Mouse (Mus musculus): ENCODE measurements around the gene Clec2e.

DNA sequence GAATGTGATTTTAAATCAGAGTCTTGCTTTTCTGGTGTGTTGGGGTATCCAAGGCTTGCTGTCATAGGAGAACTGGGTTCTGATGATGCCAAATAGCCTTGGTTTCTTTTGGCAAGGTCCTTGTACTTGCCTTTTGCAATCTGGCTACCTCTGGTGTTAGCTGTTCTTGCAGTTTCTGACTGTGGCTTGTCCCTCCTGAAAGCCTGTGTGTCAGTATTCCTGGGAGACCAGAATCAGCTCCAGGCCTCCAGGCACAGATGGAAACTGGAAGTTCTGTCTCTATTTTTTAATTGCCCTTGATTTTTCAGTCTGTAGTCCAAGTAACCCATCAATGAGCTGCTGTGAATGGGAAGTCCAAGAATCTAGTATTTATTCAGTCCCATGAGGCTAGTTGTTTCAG, 26.1 kb upstream of the Clec2e start:
- TF ChIP-seq POLR2A (IDR thresholded peaks at IDR 0.05; ENCODE audit: borderline replicate concordance, extremely low read depth, insufficient read depth, insufficient read length, poor library complexity, severe bottlenecking) = no peak
- TF ChIP-seq CTCF (IDR thresholded peaks at IDR 0.05; ENCODE audit: borderline replicate concordance, extremely low read depth, insufficient read depth, insufficient read length) = no peak

Data from brain, embryonic 14.5 days (tissue).